Mouse (Mus musculus) midbrain, embryonic 12.5 days (tissue): ENCODE measurements around the gene Slc44a5. TPM values are rescaled to one million over a fixed set of nuclear protein-coding genes. Genes with fewer than 3 reads are reported as not detected.

Experiments
- ATAC-seq: fragments of 200-750 bp; cut with Nextera tagmentation; 2 replicates; pipeline ENCODE4 v1.8.0; 2017; ENCODE audit warnings: low read depth, moderate TSS enrichment, moderate library complexity; ENCODE audit not compliant: low FRiP score
- H3K27ac ChIP-seq: fragments of 300-500 bp; sonication (generic); replicated peaks from 2 replicates; pipeline ENCODE4 v1.5.1; 2016; ENCODE audit warnings: mild to moderate bottlenecking
- H3K27me3 ChIP-seq: fragments of 300-500 bp; sonication (generic); 2 replicates; pipeline ENCODE4 v1.6.1; 2016; ENCODE audit warnings: mild to moderate bottlenecking
- H3K36me3 ChIP-seq: fragments of 300-500 bp; sonication (generic); 2 replicates; pipeline ENCODE4 v1.6.1; 2016
- H3K4me1 ChIP-seq: fragments of 300-500 bp; sonication (generic); 2 replicates; pipeline ENCODE4 v1.6.1; 2016
- H3K4me2 ChIP-seq: fragments of 300-500 bp; sonication (generic); replicated peaks from 2 replicates; pipeline ENCODE4 v1.6.1; 2016; ENCODE audit warnings: mild to moderate bottlenecking, moderate library complexity
- H3K4me3 ChIP-seq: fragments of 300-500 bp; sonication (generic); 2 replicates; pipeline ENCODE4 v1.5.1; 2016; ENCODE audit warnings: mild to moderate bottlenecking
- H3K9ac ChIP-seq: fragments of 300-500 bp; sonication (generic); replicated peaks from 2 replicates; pipeline ENCODE4 v1.6.1; 2016; ENCODE audit warnings: mild to moderate bottlenecking, moderate library complexity
- H3K9me3 ChIP-seq: fragments of 300-500 bp; sonication (generic); 2 replicates; pipeline ENCODE4 v1.6.1; 2016; ENCODE audit warnings: mild to moderate bottlenecking
- WGBS: fragments of 180-500 bp; shearing (Covaris S2); methylation state at CpG from one replicate; pipeline ENCODE4 v1.1.7; 2016; 5-methylcytosine and 5-hydroxymethylcytosine counted together
- polyA plus RNA-seq: library from polyadenylated mRNA; unstranded; fragments of >200 nt; fragmentation: Nextera tagmentation; extraction: Ambion mirVana; gene quantifications from 2 replicates; pipeline ENCODE4 v1.2.1, GENCODE M21; 2016

Gene Slc44a5
- polyA plus RNA-seq, 1 experiment from 2014 or later, result 6.1 TPM

DNA sequence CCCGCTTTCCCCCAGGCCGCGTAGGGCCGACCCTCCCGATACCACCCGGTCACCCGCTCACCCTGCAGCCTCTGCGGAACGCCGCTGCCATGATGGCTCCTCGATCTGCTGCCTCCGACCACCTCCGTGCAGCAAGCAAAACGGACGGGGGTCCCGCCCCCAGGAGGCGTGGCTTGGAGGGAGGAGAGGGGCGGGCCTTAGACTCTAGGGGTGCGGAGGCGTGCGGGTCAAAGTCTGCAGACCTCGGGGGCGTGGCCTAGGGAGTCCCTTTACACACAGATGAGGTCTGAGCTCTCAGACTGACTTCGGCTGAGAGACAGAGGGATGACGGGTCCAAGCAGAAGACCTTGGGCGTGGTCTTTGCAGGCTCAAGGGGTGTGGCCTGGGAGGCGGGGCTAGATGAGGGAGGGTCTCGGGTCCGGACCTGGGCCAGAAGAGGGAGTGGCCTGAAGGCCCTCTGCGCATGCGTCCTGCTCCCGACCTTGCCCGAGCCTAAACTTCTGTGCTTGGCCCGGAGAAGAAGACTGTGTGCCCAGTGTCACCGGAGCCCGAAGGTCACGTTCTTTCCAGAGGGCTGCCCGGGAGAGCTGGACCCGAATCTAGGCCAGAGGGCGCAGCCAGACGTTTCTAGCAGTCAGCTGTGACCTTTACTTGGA, 28.8 kb upstream of the Slc44a5 start, which contains the start of gene Acadm:
TSS of gene Acadm (minus strand) at position 298 of the 656 bp plus-strand sequence.
- Histone ChIP-seq H3K27ac (peak within 1 kb of the TSS; percentile 81), H3K4me2 (peak within 1 kb of the TSS; percentile 64), H3K36me3 (no peaks in the 10 kb centered on the region), H3K9ac (peak within 1 kb of the TSS; percentile 70), H3K4me1 (peaks cover 11% of the 10 kb centered on the region), H3K27me3 (no peaks in the 10 kb centered on the region), H3K4me3 (peak within 1 kb of the TSS; percentile 78), H3K9me3 (no peaks in the 10 kb centered on the region)
- ATAC-seq, result peak; percentile 97
- WGBS, result under 1% methylated on average over 41 of the region's 41 CpGs

- Histone ChIP-seq H3K9ac (no peak overlapping the region), H3K36me3 (no peaks in the 10 kb centered on the region), H3K4me3 (no peak overlapping the region), H3K9me3 (no peaks in the 10 kb centered on the region), H3K4me1 (peaks cover 11% of the 10 kb centered on the region), H3K27ac (no peak overlapping the region), H3K27me3 (no peaks in the 10 kb centered on the region), H3K4me2 (no peak overlapping the region)
- ATAC-seq, result no peak
- WGBS, result 73% methylated on average over 4 of the region's 4 CpGs
Observed at GRCm38 (mm10) chr3:153947271-153947670, 26.0 kb upstream of the Slc44a5 start.

DNA sequence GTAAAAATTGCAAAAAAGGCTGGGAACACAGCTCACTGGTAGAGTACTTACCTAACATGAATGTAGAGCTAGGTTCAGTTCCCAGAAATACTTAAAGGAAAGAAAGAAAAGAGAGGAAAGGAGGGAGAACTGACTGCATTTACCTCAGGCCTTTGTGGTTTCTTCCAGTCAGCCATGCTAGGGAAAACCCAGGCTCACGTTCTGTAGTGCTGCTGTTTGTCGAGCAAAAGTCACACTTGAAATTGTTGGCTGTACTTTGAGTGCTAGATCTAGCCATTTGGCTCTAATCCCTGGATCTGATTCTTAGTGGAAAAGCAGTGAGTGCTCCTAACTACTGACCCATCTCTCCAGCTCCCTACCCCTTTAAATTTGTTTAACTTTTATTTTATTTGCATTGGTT, 25.1 kb upstream of the Slc44a5 start:
- no peak overlapping the region for H3K9ac ChIP-seq
- WGBS, result 80% methylated on average over 2 of the region's 2 CpGs
- H3K4me1 ChIP-seq, result peaks cover 4% of the 10 kb centered on the region
- no peaks in the 10 kb centered on the region for H3K36me3 ChIP-seq
- H3K4me2 ChIP-seq, result no peak overlapping the region
- no peak for ATAC-seq
- H3K4me3 ChIP-seq, result no peak overlapping the region
- H3K27ac ChIP-seq, result no peak overlapping the region
- H3K27me3 ChIP-seq, result no peaks in the 10 kb centered on the region
- no peaks in the 10 kb centered on the region for H3K9me3 ChIP-seq

GRCm38 (mm10) chr3:153957916-153958315, 15.3 kb upstream of the Slc44a5 start:
- ATAC-seq, result no peak
- no peaks in the 10 kb centered on the region for H3K9me3 ChIP-seq
- H3K27me3 ChIP-seq, result no peaks in the 10 kb centered on the region
- H3K4me2 ChIP-seq, result no peak overlapping the region
- 93% methylated on average over 5 of the region's 5 CpGs for WGBS
- no peak overlapping the region for H3K27ac ChIP-seq
- H3K4me3 ChIP-seq, result no peak overlapping the region
- no peak overlapping the region for H3K9ac ChIP-seq
- no peaks in the 10 kb centered on the region for H3K36me3 ChIP-seq
- no peaks in the 10 kb centered on the region for H3K4me1 ChIP-seq

- Histone ChIP-seq H3K9ac (no peak overlapping the region), H3K36me3 (no peaks in the 10 kb centered on the region), H3K27ac (no peak overlapping the region), H3K4me3 (no peak overlapping the region), H3K27me3 (no peaks in the 10 kb centered on the region), H3K9me3 (no peaks in the 10 kb centered on the region), H3K4me1 (no peaks in the 10 kb centered on the region), H3K4me2 (no peak overlapping the region)
- 88% methylated on average over 1 of the region's 1 CpGs for whole genome bisulfite sequencing
- ATAC-seq, result peak; percentile 38
Observed at GRCm38 (mm10) chr3:153959035-153959730, 14.1 kb upstream of the Slc44a5 start.

- Histone ChIP-seq H3K4me3 (no peak overlapping the region), H3K4me2 (no peak overlapping the region), H3K4me1 (no peaks in the 10 kb centered on the region), H3K9me3 (no peaks in the 10 kb centered on the region), H3K27ac (no peak overlapping the region), H3K36me3 (no peaks in the 10 kb centered on the region), H3K9ac (no peak overlapping the region), H3K27me3 (no peaks in the 10 kb centered on the region)
- no peak; the same call in 1 of the 2 replicates for ATAC-seq
- 89% methylated on average over 9 of the region's 9 CpGs for WGBS
Observed at GRCm38 (mm10) chr3:153959731-153960207, 13.5 kb upstream of the Slc44a5 start.

DNA sequence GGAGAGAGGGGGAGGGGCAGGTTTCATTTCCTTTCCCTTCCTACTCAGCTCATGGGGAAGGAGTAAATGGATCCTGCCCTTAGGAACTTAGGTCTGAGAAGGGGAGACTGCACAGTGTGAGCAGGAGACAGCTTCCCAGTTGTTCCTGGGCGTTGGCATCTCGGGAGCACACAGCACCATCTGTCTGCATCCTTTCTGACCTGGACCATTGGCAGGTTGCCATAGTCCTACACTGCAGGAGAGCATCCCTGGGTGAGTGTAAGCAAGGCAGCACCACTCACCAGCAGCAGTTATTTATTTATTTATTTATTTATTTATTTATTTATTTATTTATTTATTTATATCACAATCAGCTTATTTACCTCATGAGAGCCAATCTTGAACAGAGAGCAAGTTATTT, 12.4 kb upstream of the Slc44a5 start:
- WGBS, result 81% methylated on average over 2 of the region's 2 CpGs
- no peaks in the 10 kb centered on the region for H3K9me3 ChIP-seq
- no peak overlapping the region for H3K4me2 ChIP-seq
- no peak overlapping the region for H3K27ac ChIP-seq
- H3K4me1 ChIP-seq, result no peaks in the 10 kb centered on the region
- H3K4me3 ChIP-seq, result no peak overlapping the region
- H3K27me3 ChIP-seq, result no peaks in the 10 kb centered on the region
- no peaks in the 10 kb centered on the region for H3K36me3 ChIP-seq
- ATAC-seq, result no peak
- no peak overlapping the region for H3K9ac ChIP-seq

DNA sequence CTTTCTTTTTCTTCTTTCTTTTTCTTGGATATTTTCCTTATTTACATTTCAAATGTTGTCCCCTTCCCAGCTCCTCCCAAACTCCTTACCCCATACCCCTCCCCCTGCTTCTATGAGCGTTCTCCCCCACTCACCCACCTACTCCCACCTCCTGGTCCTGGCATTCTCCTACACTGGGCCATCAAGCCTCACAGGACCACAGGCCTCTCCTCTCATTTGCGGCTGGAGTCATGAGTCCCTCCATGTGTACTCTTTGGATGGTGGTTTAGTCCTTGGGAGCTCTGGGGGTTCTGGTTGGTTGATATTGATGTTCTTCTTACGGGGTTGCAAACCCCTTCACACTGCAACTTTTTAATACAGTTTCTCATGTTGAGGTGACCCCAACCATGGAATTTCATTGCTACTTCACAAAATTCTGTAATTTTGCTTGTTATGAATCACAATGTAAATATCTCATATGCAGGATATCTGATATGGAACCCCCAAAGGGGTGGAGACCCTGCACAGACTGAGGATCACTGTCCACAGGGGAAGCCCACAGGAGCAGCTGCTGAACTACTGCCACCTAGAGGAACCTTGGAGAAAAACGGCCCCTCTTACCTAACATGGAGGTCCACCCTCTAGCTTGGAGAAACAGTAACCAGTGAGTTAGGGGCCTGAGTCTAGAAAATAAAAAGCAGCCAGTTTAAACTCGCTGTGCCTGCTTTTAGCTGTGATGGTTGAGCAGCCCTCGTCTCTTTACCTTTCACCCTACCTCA, 11.4 kb upstream of the Slc44a5 start:
- Histone ChIP-seq H3K36me3 (no peaks in the 10 kb centered on the region), H3K4me1 (no peaks in the 10 kb centered on the region), H3K27ac (no peak overlapping the region), H3K4me3 (no peak overlapping the region), H3K9ac (no peak overlapping the region), H3K27me3 (no peaks in the 10 kb centered on the region), H3K9me3 (no peaks in the 10 kb centered on the region), H3K4me2 (no peak overlapping the region)
- ATAC-seq, result no peak
- 73% methylated on average over 6 of the region's 6 CpGs for WGBS

- WGBS, result 86% methylated on average over 5 of the region's 5 CpGs
- H3K9ac ChIP-seq, result no peak overlapping the region
- ATAC-seq, result no peak
Observed at GRCm38 (mm10) chr3:153967447-153967846, 5.8 kb upstream of the Slc44a5 start.

GRCm38 (mm10) chr3:153968549-153968948, 4.7 kb upstream of the Slc44a5 start:
- H3K36me3 ChIP-seq, result no peaks in the 10 kb centered on the region
- no peaks in the 10 kb centered on the region for H3K9me3 ChIP-seq
- H3K27me3 ChIP-seq, result peaks cover 17% of the 10 kb centered on the region
- no peak overlapping the region for H3K4me3 ChIP-seq
- no peaks in the 10 kb centered on the region for H3K4me1 ChIP-seq
- H3K27ac ChIP-seq, result no peak overlapping the region
- H3K4me2 ChIP-seq, result no peak overlapping the region
- 37% methylated on average over 4 of the region's 4 CpGs for WGBS
- no peak overlapping the region for H3K9ac ChIP-seq
- no peak for ATAC-seq

More at GRCm38 (mm10) chr3:153967447-153967846, 5.8 kb upstream of the Slc44a5 start:
- Histone ChIP-seq H3K4me2 (no peak overlapping the region), H3K36me3 (no peaks in the 10 kb centered on the region), H3K4me3 (no peak overlapping the region), H3K27ac (no peak overlapping the region), H3K27me3 (peaks cover 6% of the 10 kb centered on the region; the same call in 1 of the 2 replicates), H3K4me1 (no peaks in the 10 kb centered on the region), H3K9me3 (no peaks in the 10 kb centered on the region)

DNA sequence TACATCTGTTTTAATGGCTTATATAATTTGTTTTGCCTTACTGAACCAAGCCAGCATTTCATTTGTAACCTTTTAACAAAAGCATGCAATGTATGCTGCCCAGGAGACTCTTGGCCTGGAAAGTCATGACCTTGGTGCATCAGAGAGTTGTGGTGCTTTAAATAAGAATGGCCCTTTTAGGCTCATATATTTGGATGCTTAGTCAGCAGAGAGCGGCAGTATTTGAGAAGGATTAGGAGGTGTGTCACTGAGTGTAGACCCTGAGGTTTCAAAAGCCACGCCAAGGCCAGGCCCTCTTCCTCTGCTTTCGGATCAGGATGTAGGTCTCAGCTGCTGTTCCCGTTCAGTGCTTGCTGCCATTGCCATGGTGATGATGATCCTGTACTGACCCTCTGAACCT, 3.8 kb upstream of the Slc44a5 start:
- peaks cover 26% of the 10 kb centered on the region for H3K27me3 ChIP-seq
- H3K27ac ChIP-seq, result no peak overlapping the region
- no peak overlapping the region for H3K9ac ChIP-seq
- ATAC-seq, result no peak
- H3K36me3 ChIP-seq, result no peaks in the 10 kb centered on the region
- H3K4me3 ChIP-seq, result no peak overlapping the region
- no peaks in the 10 kb centered on the region for H3K9me3 ChIP-seq
- H3K4me2 ChIP-seq, result no peak overlapping the region
- peaks cover 8% of the 10 kb centered on the region for H3K4me1 ChIP-seq
- WGBS, result 84% methylated on average over 4 of the region's 4 CpGs
